In genomic region chr2:38616072-38616471, GRCm38 (mm10) we compare ENCODE assay signal across 8 mouse cellular contexts. TPM values are rescaled to one million over a fixed set of nuclear protein-coding genes. Genes with fewer than 3 reads are reported as not detected.
DNase-seq lines count a peak whose midpoint lies in the region; ATAC-seq lines count a peak whose summit lies in the region.

No protein-coding gene starts in this region.

- H3K27ac ChIP-seq in hindbrain, embryonic 12.5 days, result peak overlapping the region; percentile 73
- no peak overlapping the region for H3K27ac ChIP-seq in hindbrain, embryonic 10.5 days

- WGBS in hindbrain, embryonic 12.5 days, result 46% methylated on average over 4 of the region's 4 CpGs
- 65% methylated on average over 4 of the region's 4 CpGs for WGBS in hindbrain, embryonic 10.5 days

- DNase-seq in hindbrain, embryonic 10.5 days (ENCODE audit: low spot score), result no peak
- DNase-seq in urinary bladder, postnatal 14 days (ENCODE audit: low spot score), result peak; percentile 16
- no peak for DNase-seq in urinary bladder, adult 2 months (ENCODE audit: low spot score)
- DNase-seq in kidney, postnatal 36 days, result peak; percentile 38 to 66
- DNase-seq in thymus, postnatal 25 days, result peak; percentile 21
- DNase-seq in left cerebral cortex, adult 18-20 months (ENCODE audit: low spot score in 2 of 2), result no peak

- H3K27me3 ChIP-seq in hindbrain, embryonic 12.5 days, result no peaks in the 10 kb centered on the region
- H3K27me3 ChIP-seq in hindbrain, embryonic 10.5 days (ENCODE audit: insufficient read depth, poor library complexity, severe bottlenecking), result no peaks in the 10 kb centered on the region

- no peak overlapping the region for H3K9ac ChIP-seq in hindbrain, embryonic 12.5 days

- no peaks in the 10 kb centered on the region for H3K9me3 ChIP-seq in hindbrain, embryonic 12.5 days (replicated peaks)
- no peaks in the 10 kb centered on the region for H3K9me3 ChIP-seq in hindbrain, embryonic 10.5 days

- peaks cover 8% of the 10 kb centered on the region for H3K36me3 ChIP-seq in hindbrain, embryonic 12.5 days
- peaks cover 63% of the 10 kb centered on the region for H3K36me3 ChIP-seq in hindbrain, embryonic 10.5 days

- peaks cover 31% of the 10 kb centered on the region for H3K4me1 ChIP-seq in hindbrain, embryonic 12.5 days
- H3K4me1 ChIP-seq in hindbrain, embryonic 10.5 days (replicated peaks), result peaks cover 22% of the 10 kb centered on the region

- ATAC-seq in hindbrain, embryonic 12.5 days (ENCODE audit: low FRiP score), result no peak
- ATAC-seq in common myeloid progenitor, adult 5-6 weeks (replicated peaks; ENCODE audit: low read depth, poor library complexity, severe bottlenecking), result peak; percentile 88

- no peak overlapping the region for H3K4me3 ChIP-seq in hindbrain, embryonic 12.5 days
- no peak overlapping the region for H3K4me3 ChIP-seq in hindbrain, embryonic 10.5 days

- no peak overlapping the region for H3K4me2 ChIP-seq in hindbrain, embryonic 12.5 days (replicated peaks)

RNA-seq across cellular contexts. Expression of gene Psmb7, which starts 27.8 kb away (rescaled TPM):
- 267 and 272 TPM in 2 replicates for polyA plus RNA-seq in hindbrain, embryonic 12.5 days (2016; fragmentation: Nextera tagmentation; extraction: Ambion mirVana)
- polyA plus RNA-seq in hindbrain, embryonic 10.5 days (2016; fragmentation: Nextera tagmentation; extraction: Ambion mirVana), result 319 and 334 TPM in 2 replicates
- 178 and 196 TPM in 2 replicates for polyA plus RNA-seq in urinary bladder, adult 2 months (2012; rRNA removed)
- total RNA-seq in common myeloid progenitor, adult 5-6 weeks (2017), result 199 and 247 TPM in 2 replicates
- total RNA-seq in left cerebral cortex, adult 18-20 months (2021), result 100 to 1,000 TPM; 206 to 207 TPM

Comparison
In these comparisons a context has a peak if more than half of its experiments do, and no peak if none do; other contexts are left out.
1. DNase-seq: peak in urinary bladder, postnatal 14 days (single experiment), kidney, postnatal 36 days (2 of 2) and thymus, postnatal 25 days (single experiment); none in hindbrain, embryonic 10.5 days (single experiment), urinary bladder, adult 2 months (single experiment) and left cerebral cortex, adult 18-20 months (0 of 2).